Mouse (Mus musculus): ENCODE results near the gene Pagr1b.

DNA sequence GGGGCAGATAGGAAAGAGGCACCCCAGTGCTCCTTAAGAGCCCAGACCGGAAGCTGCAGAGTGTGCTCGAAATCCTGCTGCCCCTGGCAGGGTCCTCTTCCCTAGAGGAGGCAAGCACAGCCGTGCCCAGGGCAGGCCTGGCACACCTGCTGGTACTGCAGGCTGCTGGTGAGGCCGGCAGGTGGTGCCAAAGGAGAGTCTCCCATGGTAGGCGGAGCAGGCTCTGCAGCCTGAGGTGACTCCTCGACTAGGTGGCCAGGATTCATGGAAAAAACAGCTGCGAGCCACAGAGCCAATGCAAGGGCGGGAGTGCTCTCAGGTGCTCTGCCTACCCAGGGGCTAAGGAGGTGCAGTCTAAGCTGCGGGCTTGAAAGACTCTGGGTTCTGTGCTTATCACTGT is 30.0 kb downstream of the Pagr1b start:
- TF ChIP-seq POLR2A (IDR thresholded peaks at IDR 0.05; ENCODE audit: extremely low read depth, insufficient read depth, low read length) (no peak), CTCF (IDR thresholded peaks at IDR 0.05; ENCODE audit: low read depth, low read length) (peak; percentile 77)

All from liver, adult 2 months (tissue).